Mouse (Mus musculus) central nervous system, embryonic 14 days (tissue): ENCODE results near the gene Tmem258. TPM values are rescaled to one million over a fixed set of nuclear protein-coding genes. Genes with fewer than 3 reads are reported as not detected.

Experiments
- polyA plus RNA-seq: library from polyadenylated mRNA; depleted of rRNA; stranded (reverse); fragments of >200 nt; gene quantifications from 2 replicates; pipeline ENCODE4 v1.2.3, GENCODE M21; 2012; rRNA removed

Gene Tmem258
- 151 TPM in 2 replicates for polyA plus RNA-seq

DNA sequence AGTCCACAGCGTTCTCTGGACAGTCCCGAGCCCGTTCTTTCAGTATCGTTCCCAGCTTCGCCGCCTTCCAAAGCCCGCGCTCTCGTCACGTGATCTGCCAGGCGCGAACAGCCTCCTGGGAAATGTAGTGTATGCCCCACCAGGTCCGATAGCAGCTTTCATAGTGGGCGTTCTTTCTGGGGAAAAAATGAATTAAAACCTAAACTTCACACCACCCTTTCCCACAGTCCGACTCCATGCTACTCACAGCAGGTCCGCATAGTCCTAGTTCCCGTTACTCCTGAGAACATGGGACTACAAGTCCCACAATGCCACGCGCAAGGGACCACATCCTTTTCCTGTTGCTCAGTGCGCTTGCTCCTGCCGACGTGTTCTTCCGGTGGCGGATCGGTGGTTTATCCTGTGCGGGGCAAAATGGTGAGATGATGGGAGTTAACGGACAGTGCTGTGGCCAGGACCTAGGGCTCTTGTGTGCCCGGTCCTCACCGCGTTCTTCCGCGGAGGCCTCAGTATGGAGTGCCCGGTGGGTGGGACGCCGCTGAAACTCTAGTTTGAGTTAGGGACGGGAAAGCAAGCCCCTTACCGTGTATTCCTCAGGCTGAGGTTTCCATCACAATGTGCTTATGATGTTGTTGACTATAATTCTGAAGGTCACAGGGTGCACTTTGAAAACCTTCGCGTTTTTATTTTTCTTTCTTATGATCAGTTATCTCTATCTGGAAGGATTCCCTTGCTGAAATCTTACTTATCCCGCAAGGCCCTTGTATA is at the start of gene Tmem258, which contains the start of gene Fen1:
Gene Tmem258, plus strand, starts transcription at position 167 of the 768 bp plus-strand sequence.
Gene Fen1, minus strand, starts transcription at position 322 of the 768 bp plus-strand sequence.

GRCm38 (mm10) chr19:10182670-10183298 is 21.0 kb upstream of the Tmem258 start, which contains the start of gene Fads1:
Gene Fads1 (plus strand): TSS chr19:10182888.

GRCm38 (mm10) chr19:10240654-10241305 is 37.0 kb downstream of the Tmem258 start, which contains the start of gene Myrf:
Gene Myrf (minus strand): TSS chr19:10240748.

Other genes with a start within 250 kb of the Tmem258 start
- gene Fth1, start 223.4 kb upstream of the Tmem258 start, polyA plus RNA-seq: 769 and 784 TPM in 2 replicates
- gene Best1, start 202.4 kb upstream of the Tmem258 start, polyA plus RNA-seq: 0.91 and 0.99 TPM in 2 replicates
- 21.0 and 26.4 TPM in 2 replicates for gene Rab3il1, start 202.3 kb upstream of the Tmem258 start, polyA plus RNA-seq
- 35.8 and 40.4 TPM in 2 replicates for gene Fads3, start 162.4 kb upstream of the Tmem258 start, polyA plus RNA-seq
- gene Fads2, start 102.3 kb upstream of the Tmem258 start, polyA plus RNA-seq: 147 and 162 TPM in 2 replicates
- 125 and 133 TPM in 2 replicates for gene Fads1, start 21.1 kb upstream of the Tmem258 start, polyA plus RNA-seq
- gene Fen1, start 155 bp downstream of the Tmem258 start, polyA plus RNA-seq: 28.4 and 35.3 TPM in 2 replicates
- gene Myrf, start 36.7 kb downstream of the Tmem258 start, polyA plus RNA-seq: 1.3 and 1.9 TPM in 2 replicates
- 15.1 and 16.4 TPM in 2 replicates for gene Dagla, start 100.9 kb downstream of the Tmem258 start, polyA plus RNA-seq
- 46.7 and 51.5 TPM in 2 replicates for gene Syt7, start 185.1 kb downstream of the Tmem258 start, polyA plus RNA-seq